8 mouse cellular contexts compared by ENCODE assay signal in genomic region chr7:68823189-68823588, GRCm38 (mm10).
DNase-seq lines count a peak whose midpoint lies in the region; TF ChIP-seq lines count a peak whose summit lies in the region.

No protein-coding gene starts in this region.

- intact Hi-C loops in heart, postnatal 10 days (cut with DNase I) = loop anchor here (1.0 to 5.0 kb wide), 4 partner anchors 76 to 448 kb away; partner anchors contain the start of gene Arrdc4

- DNase-seq in ES-E14 (ENCODE audit: low read depth, low spot score) = peak; percentile 51
- DNase-seq in adrenal gland, postnatal 10 days = peak; percentile 75
- peak; percentile 86 for DNase-seq in embryo, embryonic 10.5 days (ENCODE audit: low spot score)
- peak; percentile 64 to 72 for DNase-seq in heart, postnatal 10 days
- DNase-seq in kidney, postnatal 14 days = peak; percentile 60
- peak; percentile 38 for DNase-seq in lung, postnatal 25 days (ENCODE audit: low spot score)
- peak; percentile 75 for DNase-seq in retina, postnatal 1 day
- peak; percentile 56 for DNase-seq in yolk sac, embryonic 10.5 days (ENCODE audit: low spot score)

- in situ Hi-C loops in ES-E14 (cut with MboI; ENCODE audit: low sequenced_read_pairs in 2 of 2, unreplicated experiment in 2 of 2) = loop anchor here in 1 of 2 experiments (10.0 kb wide), 1 partner anchor 238 kb away; no protein-coding TSS in a partner anchor

- H3K4me1 ChIP-seq in ES-E14 (ENCODE audit: control insufficient read depth in 2 of 2, insufficient read depth in 2 of 2, low read length in 2 of 2, poor library complexity in 1 of 2) = no peaks in the 10 kb centered on the region

- H3K4me3 ChIP-seq in ES-E14 (ENCODE audit: insufficient read depth in 1 of 2, low read depth in 1 of 2, low read length in 2 of 2, poor library complexity in 1 of 2, severe bottlenecking in 1 of 2) = no peak overlapping the region

- H3K36me3 ChIP-seq in ES-E14 (ENCODE audit: control insufficient read depth, insufficient read depth, low read length, poor library complexity, severe bottlenecking) = no peaks in the 10 kb centered on the region

- H3K27ac ChIP-seq in ES-E14 (ENCODE audit: insufficient read depth, low read depth, low read length, poor library complexity, severe bottlenecking) = no peak overlapping the region

- no peak overlapping the region for H3K9ac ChIP-seq in ES-E14 (ENCODE audit: insufficient read depth, low read depth, low read length, poor library complexity, severe bottlenecking)

- no peaks in the 10 kb centered on the region for H3K9me3 ChIP-seq in ES-E14 (ENCODE audit: control insufficient read depth, insufficient read depth, low read depth, low read length)

TF ChIP-seq in ES-E14, 5 proteins besides CTCF, POLR2A, EP300 and RAD21:
- TF ChIP-seq ZNF384 (IDR thresholded peaks at IDR 0.05; ENCODE audit: low read depth, low read length) = no peak
- peak; percentile 71; the same call in 1 of the 2 replicates for TF ChIP-seq ZC3H11A (IDR thresholded peaks at IDR 0.05; ENCODE audit: borderline replicate concordance, low read depth, low read length)
- no peak for TF ChIP-seq HCFC1 (IDR thresholded peaks at IDR 0.05; ENCODE audit: borderline replicate concordance, insufficient read depth, low read length)
- no peak for TF ChIP-seq MAFK (IDR thresholded peaks at IDR 0.05; ENCODE audit: insufficient read depth, low read depth, low read length)
- no peak for TF ChIP-seq CHD2 (IDR thresholded peaks at IDR 0.05; ENCODE audit: low read depth, low read length)
